Comparison of ENCODE assay signal across 23 mouse cellular contexts in the genomic region with DNA sequence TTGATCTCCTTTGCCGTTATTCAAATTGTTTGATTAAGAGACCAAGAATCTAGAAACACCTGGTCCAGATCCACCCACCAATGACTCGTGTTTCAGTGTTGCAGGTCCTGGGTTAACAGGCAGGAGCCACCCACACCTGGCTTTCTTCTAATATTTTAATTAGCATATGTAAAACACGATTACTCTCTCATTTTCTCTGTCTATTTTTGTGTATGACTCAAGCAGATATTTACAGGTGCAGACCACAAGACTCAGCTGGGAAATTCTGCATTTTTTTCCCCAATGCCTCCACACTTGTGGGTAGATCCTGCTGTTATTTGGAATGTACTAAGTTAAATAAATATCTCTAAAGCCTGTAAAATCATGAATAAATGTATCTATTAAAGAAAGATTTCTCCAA.
A peak's percentile ranks its signal among the peaks of the same experiment; 100 is the strongest.
DNase-seq lines count a peak whose midpoint lies in the region; TF ChIP-seq lines count a peak whose summit lies in the region.
"Had no signal": no experiment of that assay in that cellular context is flagged by ENCODE, and none has a peak within 500 bp of the region (broad histone marks: within the 10 kb centered on the region; RNA-seq: fewer than 3 reads in every experiment).

No protein-coding gene starts in this region.

- H3K27ac ChIP-seq in left cerebral cortex, adult 2 months: no peak overlapping the region
- H3K27ac ChIP-seq: forebrain, embryonic 10.5 days; forebrain, embryonic 13.5 days; heart, embryonic 15.5 days; hindbrain, embryonic 10.5 days; hindbrain, embryonic 13.5 days had no signal

- TF ChIP-seq CTCF in left cerebral cortex, adult 2 months (IDR thresholded peaks at IDR 0.05): no peak

- no peak overlapping the region for H3K4me3 ChIP-seq in left cerebral cortex, adult 2 months
- H3K4me3 ChIP-seq: forebrain, embryonic 10.5 days; forebrain, embryonic 13.5 days; heart, embryonic 12.5 days; heart, embryonic 15.5 days; hindbrain, embryonic 10.5 days; hindbrain, embryonic 13.5 days had no signal

- intact Hi-C loops in left cerebral cortex, postnatal 25 days (cut with DNase I): no loop called here
- intact Hi-C loops in left cerebral cortex, adult 2 months (cut with DNase I): no loop called here

- DNase-seq in frontal cortex, adult 2 months (ENCODE audit: extremely low spot score in 1 of 2, low spot score in 1 of 2): peak; percentile 2 to 16
- no peak for DNase-seq in frontal cortex, postnatal 36 days (ENCODE audit: low spot score in 2 of 2)
- peak; percentile 10 to 18 for DNase-seq in left cerebral cortex, postnatal 25 days (ENCODE audit: low spot score in 2 of 2)
- no peak for DNase-seq in left cerebral cortex, adult 2 months (ENCODE audit: extremely low spot score in 1 of 2, low spot score in 2 of 2)
- peak; percentile 74 for DNase-seq in A20 (ENCODE audit: low read depth, low spot score)
- DNase-seq in telencephalon, adult 2 months (ENCODE audit: low read depth, low spot score): peak; percentile 15
- no peak for DNase-seq in adrenal gland, postnatal 36 days
- DNase-seq: adrenal gland, adult 2 months; adrenal gland, postnatal 14 days; B cell, adult 2 months; cerebellum, adult 18-20 months; cerebellum, adult 9-10 months; cerebellum, postnatal 14 days; gastrocnemius, postnatal 25 days; heart, adult 18-20 months; heart, postnatal 10 days; heart, postnatal 36 days had no signal

Comparison
In these comparisons a context has a peak if more than half of its experiments do, and no peak if none do; other contexts are left out.
1. DNase-seq: peak in frontal cortex, adult 2 months (2 of 2), left cerebral cortex, postnatal 25 days (2 of 2), A20 (single experiment) and telencephalon, adult 2 months (single experiment); none in frontal cortex, postnatal 36 days (0 of 2), left cerebral cortex, adult 2 months (0 of 2) and adrenal gland, postnatal 36 days (0 of 2).